Mouse (Mus musculus) lung, postnatal 4 days (tissue): ENCODE measurements around the gene Oxtr.

Source experiments
- DNase-seq, 2 experiments: peaks; one replicate each; pipeline ENCODE4 v3.0.0; 2021

The Oxtr gene

DNA sequence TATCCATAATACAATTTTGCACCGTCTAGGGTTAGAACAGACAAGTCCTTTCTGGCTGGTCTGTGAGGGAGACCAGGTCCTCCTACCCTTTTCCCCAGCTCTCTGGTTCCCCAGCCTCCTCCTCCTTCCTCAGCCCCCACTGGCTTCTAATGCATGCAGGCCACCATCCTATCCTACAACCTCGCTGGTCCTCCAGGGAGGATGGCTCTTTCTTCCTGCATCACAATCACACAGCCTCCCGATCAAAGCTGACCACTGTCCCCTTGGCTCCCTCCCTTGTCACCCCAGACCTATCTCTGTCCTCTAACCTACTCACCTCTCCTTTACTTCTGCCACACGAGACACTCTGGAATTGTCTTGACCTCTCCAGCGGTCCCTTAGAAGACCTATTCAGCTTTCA is 1.8 kb downstream of the Oxtr start:
- no peak for DNase-seq

GRCm38 (mm10) chr6:112484316-112484715 is 5.4 kb downstream of the Oxtr start:
- peak in 1 of 2 experiments; percentile 44 for DNase-seq

DNA sequence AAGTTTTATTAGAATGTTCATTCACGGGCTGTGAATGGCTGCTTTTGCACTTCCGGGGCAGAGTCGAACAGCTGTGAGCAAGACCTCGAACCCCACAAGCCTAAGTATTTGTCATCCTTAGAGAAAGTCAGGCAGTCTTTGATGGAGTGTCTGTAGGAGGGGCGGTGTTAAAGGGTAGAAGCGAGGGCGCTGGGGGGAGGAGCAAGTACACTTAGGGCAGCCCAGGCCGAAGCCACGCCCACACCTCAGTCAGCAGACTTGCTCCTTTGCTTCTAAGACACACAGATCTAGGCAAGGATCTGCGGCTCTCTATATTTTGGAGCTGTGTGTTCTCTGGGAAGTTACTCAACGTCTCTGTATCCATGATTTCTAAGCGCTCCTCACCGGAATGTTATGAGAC is 9.9 kb downstream of the Oxtr start:
- no peak for DNase-seq

DNA sequence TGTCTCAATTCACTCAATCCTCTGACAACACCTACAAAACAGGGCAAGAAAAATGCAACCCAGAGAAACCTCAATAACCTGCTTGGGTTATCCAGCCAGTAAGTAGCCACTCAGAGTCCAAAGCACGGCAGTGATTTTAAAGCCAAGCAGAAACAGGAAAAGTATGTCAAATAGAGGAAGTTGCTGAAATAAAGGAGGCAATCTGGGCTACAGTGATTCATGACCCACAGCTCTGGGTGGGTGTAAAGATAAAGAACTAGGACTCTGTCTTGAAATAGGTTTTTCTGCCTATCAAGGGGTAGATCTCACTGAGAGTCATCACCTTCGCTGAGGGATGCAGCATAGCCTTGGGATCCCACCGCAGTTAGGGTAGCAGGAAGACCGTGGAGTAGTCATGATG is 18.1 kb downstream of the Oxtr start:
- DNase-seq = no peak

DNA sequence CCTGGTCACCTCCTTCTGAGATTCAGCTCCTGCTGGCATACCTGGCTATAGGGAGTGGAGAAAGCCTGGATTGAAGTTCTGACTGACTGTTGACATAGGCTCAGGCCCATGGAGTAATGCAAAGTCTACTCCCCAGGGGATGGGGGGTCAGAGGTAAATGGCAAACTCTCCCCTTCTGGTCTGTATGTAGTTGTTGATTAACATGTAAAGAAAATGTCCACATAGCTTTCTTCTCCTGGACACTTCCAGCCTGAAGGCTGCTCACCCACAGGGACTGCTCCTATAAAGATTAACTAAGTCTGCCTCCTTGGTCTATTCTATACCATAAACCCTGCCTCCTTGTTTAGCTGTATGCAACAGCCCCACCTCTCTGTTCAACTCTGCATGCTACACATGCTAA is 23.7 kb downstream of the Oxtr start:
- DNase-seq = no peak

DNA sequence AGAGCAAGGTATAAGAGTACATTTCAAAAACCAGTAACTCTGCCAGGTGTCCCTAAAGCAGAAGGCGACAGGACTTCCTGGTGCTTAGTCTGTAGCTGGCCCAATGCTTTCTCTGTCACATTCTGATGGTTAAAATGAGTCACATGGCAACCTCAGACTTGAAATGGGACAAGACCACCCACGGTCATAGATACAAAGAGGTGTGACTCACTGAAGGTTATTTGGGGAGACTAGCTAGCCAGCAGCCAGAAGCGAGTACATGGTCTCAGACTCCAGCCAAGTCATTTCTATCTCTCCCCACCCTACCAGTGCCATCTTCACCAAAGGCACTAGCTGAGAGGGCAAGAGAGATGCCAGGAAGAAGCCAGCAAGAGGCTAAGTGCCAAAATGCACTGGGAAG is 24.3 kb downstream of the Oxtr start:
- DNase-seq = no peak

- DNase-seq = no peak
These were observed 26.4 kb downstream of the Oxtr start for GRCm38 (mm10) chr6:112463331-112463730.

- no peak for DNase-seq
These were observed 28.3 kb downstream of the Oxtr start for GRCm38 (mm10) chr6:112461459-112461858.

DNA sequence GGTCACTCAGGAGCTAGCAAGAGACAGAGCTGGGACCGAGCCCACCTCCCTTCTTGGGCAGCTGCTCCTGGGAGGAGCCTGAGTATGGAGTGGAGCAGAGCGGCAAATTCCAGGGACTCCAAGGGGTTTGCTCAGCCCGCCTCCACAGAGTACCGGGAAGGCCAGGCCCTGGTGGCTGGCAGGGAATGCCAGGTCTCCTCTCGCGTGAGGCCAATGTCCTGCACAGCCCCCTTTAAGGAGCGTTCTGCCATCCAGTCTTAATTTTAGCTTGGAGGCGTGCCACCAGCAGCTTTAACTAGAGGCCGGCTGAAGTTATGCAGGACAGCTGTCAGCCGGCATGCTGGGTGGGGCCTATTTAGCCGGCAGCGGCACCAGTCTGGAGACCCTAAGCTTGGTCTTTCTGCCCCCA is 30.4 kb downstream of the Oxtr start, which contains the start of gene Cav3:
Cav3 (plus strand) TSS at position 165 of the 409 bp plus-strand sequence.
- DNase-seq = peak; percentile 32 to 62

- no peak for DNase-seq
These were observed 44.1 kb downstream of the Oxtr start for GRCm38 (mm10) chr6:112445675-112446074.

DNA sequence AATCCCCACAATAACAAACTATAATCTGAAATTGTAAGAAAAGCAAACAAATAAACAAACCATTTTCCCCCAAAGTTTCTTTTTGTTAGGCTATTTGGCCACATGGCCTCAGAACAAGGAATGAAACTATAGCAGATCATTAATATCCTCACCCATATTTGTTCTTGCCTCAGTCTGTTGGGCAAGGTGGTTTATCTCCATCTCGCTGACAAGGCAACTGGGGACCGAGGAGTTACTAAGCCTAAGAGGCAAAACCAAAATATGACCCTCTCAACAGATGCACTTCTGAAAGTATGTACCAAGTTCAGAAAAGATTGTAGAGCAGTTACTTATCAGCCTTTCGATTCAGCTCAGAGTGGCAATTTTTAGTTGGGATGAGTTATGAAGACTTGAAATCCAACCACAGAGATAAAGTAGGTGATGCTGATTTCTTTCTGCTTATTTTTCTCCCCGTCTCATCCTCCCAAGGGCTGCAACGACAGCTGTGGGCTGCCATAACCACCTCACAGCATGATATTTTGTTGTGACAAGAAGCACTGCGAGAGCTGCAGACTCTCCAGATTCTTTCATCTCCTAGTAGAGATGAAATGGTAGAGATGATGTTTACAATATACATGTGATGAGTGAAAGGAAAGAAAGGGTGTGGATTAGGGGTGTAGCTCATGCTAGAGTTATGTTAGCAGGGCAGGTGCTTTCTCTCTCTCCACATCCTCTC is 63.6 kb downstream of the Oxtr start:
- peak; percentile 22 to 69 for DNase-seq

DNA sequence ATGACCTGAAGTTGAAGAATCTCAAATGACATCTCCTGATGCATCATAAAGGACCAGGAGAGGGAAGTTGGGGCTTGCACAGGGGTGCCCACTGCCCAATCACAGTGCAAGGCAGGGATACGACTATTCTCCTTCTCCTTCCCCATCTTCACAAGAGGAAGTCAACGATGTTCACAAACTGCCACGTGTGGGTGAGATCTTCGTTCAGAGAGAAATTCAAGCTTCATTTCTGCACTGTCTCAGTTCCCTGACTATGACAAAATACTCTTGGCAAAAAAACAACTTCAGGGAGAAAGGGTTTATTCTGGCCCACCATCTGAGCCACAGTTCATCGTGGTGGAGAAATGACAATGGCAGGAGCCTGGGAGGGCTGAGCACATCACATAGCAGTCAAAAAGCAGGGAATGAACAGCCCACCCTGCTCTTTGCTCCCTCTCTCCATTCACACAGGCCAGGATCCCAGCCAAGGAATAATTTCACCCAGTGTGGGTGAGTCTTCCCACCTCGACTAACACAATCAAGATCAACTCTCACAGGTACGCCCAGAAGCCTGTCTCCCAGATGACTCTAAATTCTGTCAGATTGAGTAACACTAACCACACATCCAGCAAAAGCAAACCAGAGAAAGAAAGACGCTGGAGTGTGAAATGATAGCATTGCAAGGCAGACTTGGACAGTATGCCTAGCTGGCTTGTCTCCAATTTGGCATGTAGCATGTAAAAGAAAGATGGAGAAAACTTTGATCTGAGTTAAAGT is 65.8 kb downstream of the Oxtr start:
- peak; percentile 36 to 42 for DNase-seq
